Mouse (Mus musculus) retina, postnatal 1 day (tissue): ENCODE measurements at regions not wholly inside any gene's neighbourhood (a gene's known extent, or its start where the extent isn't known, plus 50 kb on each side); places are given as distances from the start of the nearest gene placed in this dataset.

ENCODE experiments used
- DNase-seq: peaks from one replicate; pipeline ENCODE4 v3.0.0-alpha.2; 2012

DNA sequence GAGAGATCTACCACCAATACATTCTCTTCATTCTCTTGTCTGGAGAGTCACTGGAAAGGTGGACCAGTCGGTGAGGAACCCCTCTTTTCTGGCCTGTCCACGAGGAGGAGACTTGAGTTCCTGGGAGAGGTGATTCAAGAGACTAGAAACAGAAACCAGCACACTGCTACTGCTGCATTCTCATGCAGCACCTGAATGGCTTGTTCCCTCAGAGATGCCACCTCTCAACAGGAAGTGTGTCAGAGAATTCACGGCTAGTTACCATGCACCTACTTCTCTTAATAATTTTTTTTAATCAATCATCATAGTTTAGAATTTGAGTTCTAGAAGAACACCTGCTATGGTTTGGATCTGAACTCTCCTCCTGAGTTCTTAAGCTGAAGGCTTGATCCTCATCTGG lies 52.0 kb upstream of the Dynlrb2 start:
- DNase-seq = no peak

DNA sequence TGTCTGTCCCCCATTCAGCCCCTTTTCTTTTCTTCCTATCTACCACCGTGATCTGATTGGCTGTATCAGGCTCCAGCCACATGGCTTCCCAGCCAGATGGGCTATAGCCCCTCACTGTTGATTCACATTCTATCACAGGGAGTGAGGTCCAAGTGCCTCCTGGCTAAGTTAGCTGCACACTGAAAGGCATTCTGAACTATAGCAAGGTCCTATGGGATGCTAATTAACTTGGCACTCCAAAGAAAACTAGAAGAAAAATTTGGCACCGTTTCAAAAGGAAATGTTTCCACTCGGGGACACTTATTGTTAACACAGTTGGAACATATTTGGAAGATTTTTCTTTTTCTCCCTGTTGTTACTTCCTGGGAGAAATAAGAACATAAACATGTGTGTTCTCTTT lies 53.4 kb upstream of the Dynlrb2 start:
- peak; percentile 15 for DNase-seq

- no peak for DNase-seq
These were observed 57.3 kb upstream of the Dynlrb2 start for GRCm38 (mm10) chr8:116447452-116447851.

DNA sequence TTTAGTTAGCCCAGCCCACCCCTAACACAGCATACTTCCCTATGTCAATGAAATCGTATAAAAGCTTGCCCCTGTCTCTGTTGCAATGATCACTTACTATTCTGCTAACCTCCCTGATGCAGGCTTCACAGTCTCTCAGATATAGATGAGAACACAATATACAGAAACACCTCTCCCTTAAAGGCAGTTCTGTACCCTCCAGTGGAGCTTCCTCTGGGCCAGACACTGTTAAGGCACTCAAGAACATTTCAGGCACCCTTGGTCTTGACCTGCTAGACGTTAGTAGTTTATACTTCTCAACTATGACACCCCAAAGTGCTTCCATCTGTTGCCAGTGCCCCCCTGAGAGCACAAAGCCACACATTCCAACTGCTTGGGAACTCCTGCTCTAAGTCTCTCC lies 61.9 kb upstream of the Dynlrb2 start:
- no peak for DNase-seq

GRCm38 (mm10) chr8:116438895-116439294 lies 65.9 kb upstream of the Dynlrb2 start:
- peak; percentile 85 for DNase-seq

- DNase-seq = no peak
These were observed 69.3 kb upstream of the Dynlrb2 start for GRCm38 (mm10) chr8:116435268-116435980.

DNA sequence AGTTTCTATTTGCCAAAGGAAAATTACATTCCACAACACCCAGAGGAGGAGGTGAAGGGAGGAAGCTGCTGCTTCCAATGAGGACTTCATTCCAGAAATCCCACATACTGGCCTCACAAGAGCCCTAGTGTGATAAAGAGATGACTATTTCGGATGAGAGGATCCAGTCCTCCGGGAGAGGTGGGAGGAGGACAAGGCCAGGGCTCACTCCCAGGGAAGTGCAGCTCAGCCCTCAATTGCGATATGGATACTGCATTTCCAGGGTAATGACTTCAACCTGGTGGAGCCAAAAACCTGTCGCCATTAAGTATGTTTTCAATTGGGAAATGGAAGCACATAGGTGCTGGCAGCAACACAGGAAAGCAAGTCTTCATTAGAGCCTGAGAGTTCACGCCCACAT lies 74.7 kb upstream of the Dynlrb2 start:
- DNase-seq = no peak

DNA sequence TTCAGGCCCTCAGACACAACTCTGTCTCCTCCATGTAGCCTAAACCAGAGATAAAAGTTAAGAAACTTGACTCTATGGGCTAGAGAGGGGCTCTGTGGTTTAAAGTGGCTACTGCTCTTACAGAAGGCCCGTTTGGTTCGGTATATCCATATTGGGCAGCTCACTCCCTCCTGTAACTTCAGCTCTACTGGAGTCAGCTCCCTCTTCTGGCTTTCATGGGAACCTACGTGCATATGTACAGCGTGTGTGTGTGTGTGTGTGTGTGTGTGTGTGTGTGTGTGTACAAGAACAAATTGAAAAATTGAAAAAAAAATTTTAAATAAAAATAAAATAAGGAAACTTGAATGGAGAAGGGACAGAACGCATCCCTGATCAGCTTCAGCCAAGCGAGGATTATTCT lies 75.1 kb upstream of the Dynlrb2 start:
- no peak for DNase-seq

DNA sequence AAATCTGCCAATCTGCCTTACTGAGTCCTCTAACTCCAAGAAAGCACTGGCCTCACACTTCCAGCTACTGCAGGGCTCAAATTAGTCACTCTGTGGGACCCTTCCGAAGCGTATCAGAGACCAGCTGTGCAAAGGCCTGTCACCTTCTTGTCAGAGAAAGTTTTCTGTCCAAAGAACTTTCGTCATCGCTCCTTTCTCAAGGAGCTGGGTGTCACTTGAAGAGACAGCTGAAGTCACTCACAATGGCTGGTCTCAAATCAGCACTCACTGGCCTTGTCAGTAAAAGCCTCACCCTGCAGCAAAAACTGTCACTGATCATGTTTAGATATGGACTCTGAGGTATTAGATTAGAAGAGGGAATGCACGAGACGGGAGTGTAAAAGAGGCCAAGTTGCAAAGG lies 81.9 kb upstream of the Dynlrb2 start:
- peak; percentile 34 for DNase-seq

- DNase-seq = peak; percentile 59
These were observed 92.1 kb upstream of the Dynlrb2 start for GRCm38 (mm10) chr8:116412703-116413102.

GRCm38 (mm10) chr8:116410041-116410440 lies 94.7 kb upstream of the Dynlrb2 start:
- DNase-seq = no peak

- no peak for DNase-seq
These were observed 95.8 kb upstream of the Dynlrb2 start for GRCm38 (mm10) chr8:116409011-116409410.

DNA sequence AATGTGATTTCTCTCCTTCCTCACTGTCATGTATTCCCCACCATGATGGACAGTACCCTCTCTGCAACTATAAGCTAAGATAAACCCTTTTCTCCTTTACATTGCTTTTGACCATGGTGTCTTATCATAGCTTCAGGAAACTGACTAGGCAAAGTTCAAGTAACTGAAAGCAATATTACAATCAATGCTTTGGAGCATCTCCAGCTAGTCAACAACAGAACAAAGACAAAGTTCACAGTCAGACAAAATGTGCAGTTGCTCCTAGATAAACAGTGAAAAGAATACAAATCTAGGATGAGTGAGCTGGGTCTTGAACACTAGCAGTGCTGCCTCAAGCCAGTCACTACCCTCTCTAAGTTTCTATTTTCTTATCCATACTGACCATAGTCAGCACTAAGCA lies 100.2 kb upstream of the Dynlrb2 start:
- no peak for DNase-seq

- DNase-seq = no peak
These were observed 101.4 kb upstream of the Dynlrb2 start for GRCm38 (mm10) chr8:116403366-116403765.

GRCm38 (mm10) chr8:116399452-116399851 lies 105.3 kb upstream of the Dynlrb2 start:
- no peak for DNase-seq

DNA sequence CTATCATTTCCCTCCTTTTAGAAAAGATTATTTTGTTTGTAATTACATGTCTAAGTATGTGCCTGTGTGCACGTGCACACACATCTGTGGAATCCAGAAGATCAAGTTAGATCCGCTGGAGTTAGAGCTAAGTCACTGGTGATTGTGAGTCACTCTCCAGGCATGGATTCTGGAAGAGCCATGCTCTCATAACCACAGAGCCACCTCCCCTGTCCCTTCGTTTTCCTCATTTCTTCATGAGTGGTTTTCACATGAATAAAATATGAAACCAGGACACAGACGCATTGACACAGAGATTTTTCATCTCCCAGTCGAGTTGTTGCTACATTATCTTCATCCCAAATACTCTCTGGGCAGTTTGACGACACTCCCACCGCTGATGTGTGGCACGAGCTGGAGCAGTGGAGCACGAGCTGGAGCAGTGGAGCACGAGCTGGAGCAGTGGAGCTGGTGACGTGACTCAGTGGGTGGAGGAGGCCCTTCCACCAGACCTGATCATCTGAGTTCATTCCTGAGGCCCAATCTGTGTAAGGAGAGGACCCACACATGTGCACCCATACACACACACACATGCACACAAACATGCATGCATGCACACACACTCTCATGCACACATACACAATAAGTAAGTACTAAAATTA lies 106.1 kb upstream of the Dynlrb2 start:
- DNase-seq = peak; percentile 38

- DNase-seq = no peak
These were observed 119.4 kb upstream of the Dynlrb2 start for GRCm38 (mm10) chr8:116385193-116385955.

DNA sequence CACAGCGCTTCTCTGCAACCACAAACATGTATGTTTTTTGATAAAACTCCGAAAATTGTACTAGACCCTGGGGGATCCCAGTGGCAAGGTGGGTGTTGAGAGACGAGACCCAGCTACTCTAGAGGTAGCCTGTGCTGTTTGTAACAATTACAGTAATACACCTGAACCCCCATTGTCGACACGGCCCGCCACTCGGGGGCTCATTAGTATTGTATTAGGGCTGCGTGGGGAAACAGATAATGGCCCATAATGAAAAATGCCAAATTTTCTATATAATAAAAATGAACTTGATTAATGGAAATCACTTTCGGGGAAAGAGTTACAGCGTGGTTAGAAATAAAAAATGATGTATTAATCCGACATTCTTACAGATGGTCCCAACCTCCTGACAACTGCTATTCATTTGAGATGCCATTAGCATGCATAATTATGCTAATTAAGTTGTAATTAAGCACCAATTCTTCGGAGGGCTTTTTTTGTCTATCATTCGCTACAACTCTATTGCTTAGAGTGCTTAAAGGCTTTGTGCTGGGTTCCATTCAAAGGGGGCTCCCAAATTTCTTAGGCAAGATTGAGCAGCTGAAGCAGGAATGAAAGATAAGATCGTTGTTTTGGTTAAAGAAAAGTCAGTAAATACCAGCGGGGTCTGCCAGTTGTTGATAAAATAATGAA lies 120.2 kb upstream of the Dynlrb2 start:
- peak; percentile 45 for DNase-seq

DNA sequence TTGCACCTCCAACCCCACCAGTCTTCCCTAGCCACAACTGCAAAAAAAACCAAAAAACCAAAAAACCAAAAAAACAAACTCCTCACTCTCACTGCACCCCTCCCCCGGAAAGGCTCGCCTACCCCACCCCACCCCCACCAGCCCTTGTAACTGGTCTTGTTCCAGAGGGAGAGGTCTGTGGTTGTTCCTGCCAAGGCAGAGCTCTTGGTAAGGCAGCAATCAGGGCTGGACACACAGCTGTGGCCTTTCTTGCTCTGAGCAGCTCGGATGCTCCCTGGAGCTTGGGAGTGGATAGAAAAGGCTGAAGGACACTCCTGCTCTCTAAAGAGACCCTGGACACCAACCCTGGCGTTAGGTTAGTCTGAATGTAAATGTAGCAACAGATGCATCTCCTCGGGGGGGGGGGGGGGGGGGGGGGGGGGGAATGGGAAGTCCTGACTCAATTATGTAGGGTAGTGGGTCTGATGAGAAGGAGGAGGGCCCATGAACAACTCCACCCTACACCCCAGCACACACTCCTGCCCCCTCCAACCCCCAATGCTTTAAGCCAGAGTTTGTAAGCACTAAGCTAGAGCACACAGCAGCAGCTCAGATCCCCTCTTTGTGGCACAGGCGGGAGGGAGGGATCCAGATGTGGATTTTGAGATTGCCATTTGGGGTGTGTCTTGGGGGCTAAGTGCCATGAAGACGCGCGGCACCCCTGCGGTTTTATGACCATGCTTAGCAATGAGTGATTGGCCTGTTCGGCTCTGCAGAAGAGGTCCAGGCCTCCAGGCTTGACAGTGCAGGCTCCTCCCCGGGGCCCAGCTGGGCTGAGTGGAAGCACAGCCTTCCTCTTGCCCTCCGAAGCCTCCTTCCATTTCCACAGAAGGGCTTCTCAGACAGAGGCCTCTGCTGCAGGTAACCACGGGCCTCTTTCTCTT lies 121.0 kb upstream of the Dynlrb2 start:
- no peak for DNase-seq

DNA sequence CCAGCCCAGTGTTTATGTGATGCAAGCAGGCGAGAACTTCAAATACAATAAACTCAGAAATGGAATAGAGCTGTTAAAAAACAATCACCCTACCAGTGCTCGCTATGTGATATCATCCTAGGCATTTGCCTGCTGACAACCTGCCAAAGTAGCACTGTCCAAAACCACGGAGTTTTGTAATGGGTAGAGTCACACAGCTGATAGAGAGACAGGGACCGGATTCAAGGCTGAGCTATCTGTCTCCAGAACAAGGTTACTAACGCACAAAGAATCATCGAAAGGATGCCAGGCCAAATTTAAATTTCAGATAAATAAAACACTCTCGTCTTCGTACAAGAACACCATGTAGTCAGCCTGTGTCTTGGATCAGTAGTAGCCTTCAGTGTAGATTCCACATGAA lies 121.7 kb upstream of the Dynlrb2 start:
- no peak for DNase-seq

DNA sequence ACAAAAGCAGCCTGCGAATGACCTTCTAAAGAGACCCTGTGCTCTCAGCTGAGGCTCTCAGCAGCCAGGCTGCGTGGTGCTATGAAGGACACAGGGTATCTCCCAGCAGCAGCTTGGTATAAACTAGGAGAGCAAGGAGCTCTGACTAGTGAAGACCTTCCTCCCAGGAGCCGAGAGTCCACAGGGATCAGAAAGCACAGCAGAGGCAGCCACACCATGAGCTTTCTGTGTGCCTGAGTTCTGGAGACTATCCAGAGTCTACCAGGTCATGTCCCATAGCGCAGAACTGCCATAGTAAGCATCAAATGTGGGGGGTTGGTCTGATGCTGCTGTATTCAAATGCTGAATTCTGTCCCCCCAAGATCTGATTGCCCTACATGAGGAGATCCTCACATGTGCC lies 124.2 kb upstream of the Dynlrb2 start:
- no peak for DNase-seq

DNA sequence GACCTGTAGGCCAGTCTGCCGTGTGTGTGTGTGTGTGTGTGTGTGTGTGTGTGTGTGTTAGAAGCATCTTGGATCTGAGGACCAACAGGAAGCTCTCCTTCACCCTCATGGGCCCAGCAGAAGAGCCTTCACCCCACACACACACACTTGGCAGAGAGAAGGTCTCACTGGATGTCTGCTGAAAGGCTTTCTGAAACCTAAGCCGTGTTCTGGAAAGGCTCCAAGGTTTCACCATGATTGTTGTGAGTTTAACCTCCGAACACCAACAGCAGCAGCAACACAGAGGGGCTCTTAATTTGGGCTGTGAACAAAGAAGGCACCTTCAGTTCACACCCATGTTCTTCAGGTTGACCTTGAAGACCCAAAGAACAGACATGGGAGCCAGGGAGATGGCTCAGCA lies 124.9 kb upstream of the Dynlrb2 start:
- DNase-seq = no peak
